Mouse (Mus musculus) MEL (cell line): ENCODE results near the gene Relt. TPM values are rescaled to one million over a fixed set of nuclear protein-coding genes. Genes with fewer than 3 reads are reported as not detected.

Experiments used
- DNase-seq: peaks from one replicate; pipeline ENCODE4 v3.0.0; 2011; ENCODE audit warnings: low read depth, low spot score
- H3K27ac ChIP-seq: 2 replicates; pipeline ENCODE4 v1.5.1; 2012; ENCODE audit warnings: low read depth, mild to moderate bottlenecking, control low read depth, low read length, moderate library complexity; ENCODE audit not compliant: control insufficient read depth
- H3K27me3 ChIP-seq, 2 experiments: fragments of 150-350 bp in 1 of 2; sonication (generic) in 1 of 2; 2 replicates each; pipeline ENCODE4 v1.6.1; 2012; ENCODE audit warnings: low read length in 2 of 2, mild to moderate bottlenecking in 2 of 2, improper control_type of control experiment in 1 of 2, moderate library complexity in 1 of 2; ENCODE audit not compliant: insufficient read depth in 2 of 2, control insufficient read depth in 1 of 2
- H3K36me3 ChIP-seq, 2 experiments: 2 replicates each; pipeline ENCODE4 v1.6.1; 2012 to 2014; ENCODE audit warnings: low read length in 2 of 2, improper control_type of control experiment in 1 of 2, inconsistent platforms in 1 of 2, mild to moderate bottlenecking in 1 of 2; ENCODE audit not compliant: insufficient read depth in 2 of 2, control insufficient read depth in 1 of 2
- H3K4me1 ChIP-seq, 2 experiments: fragments of 150-350 bp in 1 of 2; sonication (generic) in 1 of 2; 2 replicates each; pipeline ENCODE4 v1.6.1; 2012; ENCODE audit warnings: low read length in 2 of 2, improper control_type of control experiment in 1 of 2, mild to moderate bottlenecking in 1 of 2; ENCODE audit not compliant: insufficient read depth in 2 of 2, control insufficient read depth in 1 of 2
- H3K4me3 ChIP-seq, 2 experiments: fragments of 150-350 bp in 1 of 2; sonication (generic) in 1 of 2; 2 replicates each; pipeline ENCODE4 v1.5.1; 2012; ENCODE audit warnings: low read depth in 2 of 2, low read length in 2 of 2, mild to moderate bottlenecking in 2 of 2, moderate library complexity in 2 of 2, control low read depth in 1 of 2, improper control_type of control experiment in 1 of 2; ENCODE audit not compliant: control insufficient read depth in 1 of 2, insufficient read depth in 1 of 2
- H3K79me2 ChIP-seq: 2 replicates; pipeline ENCODE4 v1.6.1; 2012; ENCODE audit warnings: mild to moderate bottlenecking, low read length, moderate library complexity; ENCODE audit not compliant: control insufficient read depth, poor library complexity, insufficient read depth
- H3K9ac ChIP-seq: 2 replicates; pipeline ENCODE4 v1.6.1; 2012; ENCODE audit warnings: low read depth, mild to moderate bottlenecking, control low read depth, low read length, moderate library complexity; ENCODE audit not compliant: control insufficient read depth, poor library complexity, severe bottlenecking
- H3K9me3 ChIP-seq: fragments of 150-350 bp; sonication (generic); replicated peaks from 2 replicates; pipeline ENCODE4 v1.6.1; 2012; ENCODE audit warnings: mild to moderate bottlenecking, low read length, improper control_type of control experiment, moderate library complexity; ENCODE audit not compliant: insufficient read depth
- BHLHE40 ChIP-seq: IDR thresholded peaks from 2 replicates; pipeline ENCODE4 v1.6.1; 2012; ENCODE audit warnings: low read depth, mild to moderate bottlenecking, inconsistent platforms, low read length, improper control_type of control experiment, borderline replicate concordance
- CHD1 ChIP-seq: IDR thresholded peaks from 2 replicates; pipeline ENCODE4 v1.6.1; 2012; ENCODE audit warnings: low read depth, mild to moderate bottlenecking, inconsistent platforms, low read length, improper control_type of control experiment
- CHD2 ChIP-seq: IDR thresholded peaks from 2 replicates; pipeline ENCODE4 v1.6.1; 2011; ENCODE audit warnings: low read length, improper control_type of control experiment
- CTCF ChIP-seq, 3 experiments: IDR thresholded peaks in 2 of 3; conservative IDR thresholded peaks in 1 of 3; 2 replicates each; pipeline ENCODE4 v1.5.1; 2011 to 2012; ENCODE audit warnings: low read length in 3 of 3, low read depth in 2 of 3, mild to moderate bottlenecking in 2 of 3, improper control_type of control experiment in 1 of 3, inconsistent platforms in 1 of 3, mixed read lengths in 1 of 3, moderate library complexity in 1 of 3; ENCODE audit not compliant: control insufficient read depth in 1 of 3, insufficient read depth in 1 of 3, poor library complexity in 1 of 3, severe bottlenecking in 1 of 3
- E2F4 ChIP-seq: IDR thresholded peaks from 2 replicates; pipeline ENCODE4 v1.6.1; 2011; ENCODE audit warnings: low read depth, low read length, improper control_type of control experiment, borderline replicate concordance
- ELF1 ChIP-seq: IDR thresholded peaks from 2 replicates; pipeline ENCODE4 v1.6.1; 2014; ENCODE audit warnings: low read depth, mild to moderate bottlenecking, inconsistent platforms, low read length, improper control_type of control experiment, moderate library complexity
- EP300 ChIP-seq, 2 experiments: IDR thresholded peaks; 2 replicates each; pipeline ENCODE4 v1.6.1; 2011; ENCODE audit warnings: improper control_type of control experiment in 2 of 2, low read length in 2 of 2, low read depth in 1 of 2, mild to moderate bottlenecking in 1 of 2
- ETS1 ChIP-seq: IDR thresholded peaks from 2 replicates; pipeline ENCODE4 v1.6.1; 2012; ENCODE audit warnings: low read depth, mild to moderate bottlenecking, inconsistent platforms, low read length, improper control_type of control experiment, moderate library complexity
- HCFC1 ChIP-seq: IDR thresholded peaks from 2 replicates; pipeline ENCODE4 v1.6.1; 2012; ENCODE audit warnings: low read depth, mild to moderate bottlenecking, inconsistent platforms, low read length, improper control_type of control experiment, moderate library complexity
- JUND ChIP-seq: IDR thresholded peaks from 2 replicates; pipeline ENCODE4 v1.6.1; 2011; ENCODE audit warnings: low read depth, mild to moderate bottlenecking, improper control_type of control experiment, low read length
- KAT2A ChIP-seq: conservative IDR thresholded peaks from 2 replicates; pipeline ENCODE4 v1.6.1; 2012; ENCODE audit warnings: low read depth, low read length, improper control_type of control experiment, inconsistent platforms
- MAFK ChIP-seq: IDR thresholded peaks from 2 replicates; pipeline ENCODE4 v1.6.1; 2011; ENCODE audit warnings: low read depth, mild to moderate bottlenecking, low read length, improper control_type of control experiment, borderline replicate concordance
- MAX ChIP-seq: IDR thresholded peaks from 2 replicates; pipeline ENCODE4 v1.6.1; 2011; ENCODE audit warnings: low read length, improper control_type of control experiment
- MAZ ChIP-seq: IDR thresholded peaks from 2 replicates; pipeline ENCODE4 v1.6.1; 2012; ENCODE audit warnings: low read depth, mild to moderate bottlenecking, inconsistent platforms, low read length, improper control_type of control experiment
- MEF2A ChIP-seq: IDR thresholded peaks from 2 replicates; pipeline ENCODE4 v1.6.1; 2014; ENCODE audit warnings: low read depth, mild to moderate bottlenecking, inconsistent platforms, low read length, improper control_type of control experiment; ENCODE audit not compliant: poor library complexity, insufficient replicate concordance, severe bottlenecking; ENCODE audit errors: extremely low read depth
- MXI1 ChIP-seq: IDR thresholded peaks from 2 replicates; pipeline ENCODE4 v1.6.1; 2011; ENCODE audit warnings: mild to moderate bottlenecking, low read depth, low read length, improper control_type of control experiment
- MYB ChIP-seq: IDR thresholded peaks from 2 replicates; pipeline ENCODE4 v1.6.1; 2011; ENCODE audit warnings: mild to moderate bottlenecking, low read depth, low read length, improper control_type of control experiment
- MYC ChIP-seq: IDR thresholded peaks from 2 replicates; pipeline ENCODE4 v1.6.1; 2011; ENCODE audit warnings: low read depth, mild to moderate bottlenecking, low read length, improper control_type of control experiment, moderate library complexity
- NRF1 ChIP-seq: IDR thresholded peaks from 2 replicates; pipeline ENCODE4 v1.6.1; 2014; ENCODE audit warnings: low read depth, mild to moderate bottlenecking, inconsistent platforms, low read length, improper control_type of control experiment, moderate library complexity; ENCODE audit not compliant: poor library complexity, insufficient read depth, severe bottlenecking
- POLR2A ChIP-seq, 2 experiments: IDR thresholded peaks; 2 replicates each; pipeline ENCODE4 v1.6.1; 2011 to 2012; ENCODE audit warnings: low read length in 2 of 2, mild to moderate bottlenecking in 2 of 2, control low read depth in 1 of 2, improper control_type of control experiment in 1 of 2, low read depth in 1 of 2, moderate library complexity in 1 of 2; ENCODE audit not compliant: control insufficient read depth in 1 of 2, insufficient read depth in 1 of 2, poor library complexity in 1 of 2
- POLR2AphosphoS2 ChIP-seq: IDR thresholded peaks from 2 replicates; pipeline ENCODE4 v1.6.1; 2011; ENCODE audit warnings: low read length, improper control_type of control experiment
- POLR2AphosphoS5 ChIP-seq: IDR thresholded peaks from 2 replicates; pipeline ENCODE4 v1.6.1; 2012; ENCODE audit warnings: low read depth, borderline replicate concordance, mild to moderate bottlenecking, inconsistent platforms, low read length, moderate library complexity, mixed read lengths
- RCOR1 ChIP-seq: IDR thresholded peaks from 2 replicates; pipeline ENCODE4 v1.6.1; 2012; ENCODE audit warnings: low read depth, mild to moderate bottlenecking, inconsistent platforms, low read length, improper control_type of control experiment
- SIN3A ChIP-seq: IDR thresholded peaks from 2 replicates; pipeline ENCODE4 v1.6.1; 2012; ENCODE audit warnings: low read length, improper control_type of control experiment, inconsistent platforms
- SMC3 ChIP-seq: IDR thresholded peaks from 2 replicates; pipeline ENCODE4 v1.6.1; 2011; ENCODE audit warnings: low read depth, low read length, improper control_type of control experiment
- TAL1 ChIP-seq: IDR thresholded peaks from 2 replicates; pipeline ENCODE4 v1.6.1; 2012; ENCODE audit warnings: mild to moderate bottlenecking, inconsistent platforms, low read length, moderate library complexity, mixed read lengths
- TBP ChIP-seq: IDR thresholded peaks from 2 replicates; pipeline ENCODE4 v1.8.0; 2011; ENCODE audit warnings: low read depth, low read length, improper control_type of control experiment
- UBTF ChIP-seq: IDR thresholded peaks from 2 replicates; pipeline ENCODE4 v1.6.1; 2012; ENCODE audit warnings: low read depth, mild to moderate bottlenecking, inconsistent platforms, low read length, improper control_type of control experiment, moderate library complexity, borderline replicate concordance; ENCODE audit not compliant: insufficient read depth
- USF1 ChIP-seq: IDR thresholded peaks from 2 replicates; pipeline ENCODE4 v1.6.1; 2014; ENCODE audit warnings: low read depth, mild to moderate bottlenecking, inconsistent platforms, low read length, improper control_type of control experiment, moderate library complexity
- USF2 ChIP-seq, 2 experiments: IDR thresholded peaks; 2 replicates each; pipeline ENCODE4 v1.6.1; 2011 to 2012; ENCODE audit warnings: improper control_type of control experiment in 2 of 2, low read length in 2 of 2, borderline replicate concordance in 1 of 2, inconsistent platforms in 1 of 2, low read depth in 1 of 2, mild to moderate bottlenecking in 1 of 2; ENCODE audit not compliant: insufficient read depth in 1 of 2
- ZC3H11A ChIP-seq: IDR thresholded peaks from 2 replicates; pipeline ENCODE4 v1.6.1; 2012; ENCODE audit warnings: low read depth, mild to moderate bottlenecking, inconsistent platforms, low read length, improper control_type of control experiment
- ZKSCAN1 ChIP-seq: IDR thresholded peaks from 2 replicates; pipeline ENCODE4 v1.6.1; 2012; ENCODE audit warnings: low read depth, mild to moderate bottlenecking, inconsistent platforms, low read length, improper control_type of control experiment, moderate library complexity
- ZMIZ1 ChIP-seq: IDR thresholded peaks from 2 replicates; pipeline ENCODE4 v1.6.1; 2012; ENCODE audit warnings: low read depth, mild to moderate bottlenecking, inconsistent platforms, low read length, improper control_type of control experiment, moderate library complexity
- ZNF384 ChIP-seq: IDR thresholded peaks from 2 replicates; pipeline ENCODE4 v1.6.1; 2012; ENCODE audit warnings: low read depth, mild to moderate bottlenecking, inconsistent platforms, low read length, improper control_type of control experiment
- polyA plus RNA-seq, 2 experiments: library from polyadenylated mRNA; stranded (reverse) in 1 of 2; unstranded in 1 of 2; fragments of >175 nt in 1 of 2; fragments of >200 nt in 1 of 2; gene quantifications; 2 replicates each; pipeline versions ENCODE4 v1.2.1 to v1.2.4; 2012; ENCODE audit warnings: low replicate concordance in 2 of 2, low read depth in 1 of 2; ENCODE audit not compliant: insufficient read length in 2 of 2, insufficient read depth in 1 of 2, missing spikeins in 1 of 2
- total RNA-seq: library from RNA; depleted of rRNA; stranded (reverse); fragments of 300-350 nt; gene quantifications from 2 replicates; pipeline ENCODE4 v1.2.3, GENCODE M21; 2012; rRNA removed

Relt gene
- total RNA-seq (26.0 and 37.1 TPM in 2 replicates), polyA plus RNA-seq (10 to 100 TPM in 1 of 2 experiments, not detected in 1; 29.6 TPM)

- peaks cover 0 to 24% of the 10 kb centered on the region in 2 experiments; a peak in 2 of 4 replicates for H3K36me3 ChIP-seq
- peak; percentile 98 for DNase-seq
- no peaks in the 10 kb centered on the region for H3K27me3 ChIP-seq
- peak within 1 kb of the TSS; percentile 99 for H3K9ac ChIP-seq
- H3K27ac ChIP-seq, result peak within 1 kb of the TSS; percentile 87
- no peaks in the 10 kb centered on the region for H3K9me3 ChIP-seq
- H3K79me2 ChIP-seq, result peaks cover 37% of the 10 kb centered on the region
- peak within 1 kb of the TSS; percentile 90 to 99 for H3K4me3 ChIP-seq
- H3K4me1 ChIP-seq, result peaks cover 5 to 38% of the 10 kb centered on the region in 2 experiments
- TF ChIP-seq NRF1, result peak; percentile 44; the same call in 1 of the 2 replicates
- no peak for TF ChIP-seq CHD2
- TF ChIP-seq MXI1, result peak; percentile 57; the same call in 1 of the 2 replicates
- no peak for TF ChIP-seq RCOR1
- peak; percentile 91 for TF ChIP-seq ZMIZ1
- TF ChIP-seq SIN3A, result no peak; the same call in 1 of the 2 replicates
- TF ChIP-seq USF2 (IDR thresholded peaks at IDR 0.05; ENCODE audit: borderline replicate concordance in 1 of 2, insufficient read depth in 1 of 2, low read depth in 1 of 2, low read length in 2 of 2), result no peak
- no peak for TF ChIP-seq ETS1
- TF ChIP-seq POLR2AphosphoS5, result no peak
- TF ChIP-seq UBTF, result 0 out of 2 replicates have a peak, but pooled peaks have one; percentile 54
- no peak for TF ChIP-seq USF1
- TF ChIP-seq MAZ, result peak; percentile 58; the same call in 1 of the 2 replicates
- no peak for TF ChIP-seq MEF2A
- TF ChIP-seq POLR2AphosphoS2, result peak; percentile 81; the same call in 1 of the 2 replicates
- TF ChIP-seq HCFC1, result no peak
- TF ChIP-seq KAT2A, result no peak
- no peak for TF ChIP-seq MAFK
- peak; percentile 97 to 99 for TF ChIP-seq POLR2A (IDR thresholded peaks at IDR 0.05; ENCODE audit: control insufficient read depth in 1 of 2, insufficient read depth in 1 of 2, low read depth in 1 of 2, low read length in 2 of 2, poor library complexity in 1 of 2)
- TF ChIP-seq ZNF384, result no peak
- TF ChIP-seq TAL1, result no peak
- peak; percentile 44 for TF ChIP-seq ZC3H11A
- no peak for TF ChIP-seq EP300 (IDR thresholded peaks at IDR 0.05; ENCODE audit: low read depth in 1 of 2, low read length in 2 of 2)
- TF ChIP-seq SMC3, result peak; percentile 66
- no peak for TF ChIP-seq MAX
- no peak for TF ChIP-seq CHD1
- no peak for TF ChIP-seq MYB
- no peak for TF ChIP-seq JUND
- TF ChIP-seq ELF1, result no peak
- TF ChIP-seq CTCF (IDR thresholded peaks at IDR 0.05 in 2 of 3, conservative IDR thresholded peaks at IDR 0.05 in 1 of 3; ENCODE audit: control insufficient read depth in 1 of 3, insufficient read depth in 1 of 3, low read depth in 2 of 3, low read length in 3 of 3, poor library complexity in 1 of 3, severe bottlenecking in 1 of 3), result peak; percentile 52 to 80 (median 74); a peak in 5 of 6 replicates
- peak; percentile 65; the same call in 1 of the 2 replicates for TF ChIP-seq E2F4
- TF ChIP-seq MYC, result no peak
- TF ChIP-seq TBP, result peak; percentile 65
- TF ChIP-seq ZKSCAN1, result no peak
- no peak; the same call in 1 of the 2 replicates for TF ChIP-seq BHLHE40
Observed at GRCm38 (mm10) chr7:100862828-100863638, at the start of gene Relt. Gene Relt (minus strand): TSS chr7:100863446.
